Mouse (Mus musculus) common myeloid progenitor, adult 5-6 weeks (primary cell): Measurements from ENCODE around the gene Nsun4. TPM values are rescaled to one million over a fixed set of nuclear protein-coding genes. Genes with fewer than 3 reads are reported as not detected.

Source experiments
- ATAC-seq: replicated peaks from 2 replicates; pipeline ENCODE4 v1.8.0; 2016; ENCODE audit warnings: low read depth, mild to moderate bottlenecking, moderate TSS enrichment, inconsistent platforms; ENCODE audit not compliant: poor library complexity, severe bottlenecking
- total RNA-seq: library from RNA; stranded (forward); fragments of 200-1000, 187-1606 nt; gene quantifications from 2 replicates; pipeline ENCODE4 v1.2.3, GENCODE M21; 2017

Gene Nsun4
- total RNA-seq, 1 experiment from 2014 or later, result 16.4 TPM

- ATAC-seq, result no peak
Observed at GRCm38 (mm10) chr4:116048130-116048920, 5.4 kb downstream of the Nsun4 start.

- no peak for ATAC-seq
Observed at GRCm38 (mm10) chr4:116047681-116048080, 6.0 kb downstream of the Nsun4 start.

- no peak for ATAC-seq
Observed at GRCm38 (mm10) chr4:116046604-116047003, 7.1 kb downstream of the Nsun4 start.

DNA sequence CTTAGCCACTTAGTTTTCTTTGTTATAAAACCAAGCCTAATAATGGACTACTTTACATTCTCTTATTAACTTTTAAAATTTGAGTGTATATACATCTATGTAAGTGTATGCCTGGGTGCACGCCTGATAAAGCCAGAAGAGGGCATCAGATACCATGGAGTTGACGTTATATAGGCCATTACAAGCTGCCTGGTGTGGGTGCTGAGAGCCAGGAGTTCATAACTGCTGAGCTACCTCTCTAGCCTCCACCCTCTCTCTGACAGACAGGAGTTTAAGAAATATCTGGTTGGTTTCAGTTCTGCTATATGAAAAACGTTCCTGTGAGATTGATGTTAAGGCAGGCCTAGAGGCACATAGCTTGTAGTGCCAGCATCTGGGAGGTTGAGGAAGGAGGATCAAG lies 11.5 kb downstream of the Nsun4 start:
- ATAC-seq, result peak; percentile 81

GRCm38 (mm10) chr4:116040466-116040865 lies 13.2 kb downstream of the Nsun4 start:
- ATAC-seq, result no peak

- ATAC-seq, result no peak
Observed at GRCm38 (mm10) chr4:116033374-116033773, 20.3 kb downstream of the Nsun4 start.

GRCm38 (mm10) chr4:116032906-116033305 lies 20.8 kb downstream of the Nsun4 start:
- no peak for ATAC-seq

DNA sequence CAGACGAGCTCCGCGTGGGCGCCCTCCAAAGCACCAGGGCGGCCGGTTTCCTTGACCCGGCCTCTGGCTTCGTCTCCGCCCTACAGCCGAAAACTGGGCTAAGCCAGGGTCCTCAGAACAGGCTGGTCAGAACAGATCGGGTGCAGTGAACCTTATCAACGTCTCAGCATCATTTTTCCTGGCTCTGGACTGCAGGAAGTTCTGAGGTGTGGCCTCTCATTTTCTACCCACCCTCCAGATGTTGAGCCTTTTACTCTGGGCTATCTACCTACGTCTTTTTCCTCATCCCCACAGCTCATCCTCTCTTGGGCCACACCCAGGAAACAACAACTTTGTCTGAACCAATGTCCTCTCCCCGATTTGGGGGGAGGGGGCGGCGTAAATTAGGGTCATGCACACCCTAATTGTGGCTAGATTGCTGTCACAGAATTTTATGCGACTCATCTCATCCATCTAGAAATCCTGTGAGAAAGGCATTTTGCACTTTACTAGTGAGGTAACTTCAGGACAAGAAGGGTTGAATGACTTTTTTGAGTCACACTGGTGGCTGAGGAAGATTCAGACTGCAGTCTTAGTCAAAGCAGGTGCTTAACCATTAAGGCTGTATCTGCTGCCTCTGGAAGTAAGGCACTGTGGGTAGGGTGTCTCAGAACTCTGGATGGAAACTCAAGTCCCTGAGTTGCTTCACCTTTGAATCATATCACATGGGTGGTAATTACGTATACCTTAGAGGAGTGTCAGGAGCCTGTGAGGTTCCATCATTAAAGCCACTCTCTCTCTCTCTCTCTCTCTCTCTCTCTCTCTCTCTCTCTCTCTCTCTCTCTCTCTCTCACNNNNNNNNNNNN lies 35.6 kb downstream of the Nsun4 start, which contains the start of gene Faah:
TSS of gene Faah (minus strand) at position 25 of the 845 bp plus-strand sequence.
- ATAC-seq, result peak; percentile 12; the same call in 1 of the 2 replicates

DNA sequence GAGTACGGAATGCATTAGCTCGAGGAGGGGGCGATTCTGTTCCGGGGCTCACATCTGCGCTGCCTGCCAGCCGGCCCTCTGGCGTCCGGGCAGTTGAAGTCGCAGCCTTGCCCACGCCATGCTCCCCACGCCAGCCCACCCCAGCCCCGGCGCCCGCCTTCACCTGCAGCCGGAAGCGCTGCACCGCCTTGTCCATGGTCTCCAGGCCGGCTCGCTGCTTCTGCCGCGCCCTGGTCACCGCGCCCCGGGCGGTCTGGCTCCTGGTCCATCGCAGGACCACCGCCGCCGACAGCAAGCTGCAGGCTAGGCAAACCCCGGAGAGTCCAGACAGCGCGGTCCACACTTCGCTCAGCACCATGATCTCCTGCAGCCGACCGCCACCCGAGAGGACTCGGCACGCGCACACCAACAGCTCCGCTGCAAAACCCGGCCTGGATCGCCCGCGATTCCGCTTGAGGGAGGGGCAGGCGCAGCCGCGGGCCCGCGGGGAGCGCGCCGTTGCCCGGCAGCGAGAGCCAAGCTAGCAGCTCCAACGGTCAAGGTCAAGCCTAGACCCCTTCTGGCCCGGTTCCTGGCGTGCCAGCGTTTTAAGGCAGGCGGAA lies 36.3 kb downstream of the Nsun4 start:
- ATAC-seq, result peak; percentile 78

DNA sequence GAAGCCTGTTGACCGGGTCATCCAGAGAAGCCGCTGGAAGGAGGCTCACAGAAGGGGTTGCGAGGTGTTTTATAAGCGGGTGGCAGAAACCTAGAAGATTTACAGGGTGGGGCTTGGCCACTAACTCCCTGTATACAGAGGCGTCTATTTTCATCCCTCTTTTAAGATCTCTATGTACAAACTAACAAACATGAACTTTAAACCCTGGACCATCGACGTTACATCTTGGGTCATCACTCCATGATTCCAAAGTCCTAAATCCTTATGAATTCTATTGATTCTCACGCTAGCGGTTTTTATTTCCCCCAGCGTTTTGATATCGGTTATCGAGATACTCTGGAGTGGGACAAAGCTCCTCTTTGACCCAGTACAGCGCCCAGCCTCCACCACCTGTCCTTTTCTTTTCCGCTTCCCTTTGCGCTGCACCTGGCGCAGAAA lies 36.8 kb downstream of the Nsun4 start:
- no peak for ATAC-seq

GRCm38 (mm10) chr4:116016396-116016795 lies 37.3 kb downstream of the Nsun4 start:
- ATAC-seq, result no peak

GRCm38 (mm10) chr4:116015996-116016395 lies 37.7 kb downstream of the Nsun4 start:
- no peak for ATAC-seq

GRCm38 (mm10) chr4:116015502-116015901 lies 38.2 kb downstream of the Nsun4 start:
- no peak for ATAC-seq

- ATAC-seq, result no peak
Observed at GRCm38 (mm10) chr4:116010186-116010585, 43.5 kb downstream of the Nsun4 start.

DNA sequence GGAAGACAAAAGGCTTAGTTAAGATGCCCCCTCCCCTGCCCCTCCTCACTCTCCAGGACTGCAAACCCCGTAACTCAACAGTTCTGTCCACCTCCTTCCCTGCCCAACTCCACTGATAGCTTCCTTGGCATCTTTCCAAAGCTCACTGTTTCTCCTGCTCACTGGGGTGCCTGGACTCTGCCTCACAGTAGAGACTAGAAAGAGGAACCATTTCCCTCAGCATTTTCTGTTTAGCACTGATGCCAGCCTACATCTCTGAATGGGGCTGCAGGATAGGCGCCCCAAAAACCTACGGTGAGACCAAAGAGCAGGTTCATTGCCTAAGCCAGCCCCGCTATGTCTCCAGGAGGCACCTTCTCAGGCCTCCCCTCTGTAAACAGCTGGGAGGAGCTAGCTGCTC lies 52.5 kb downstream of the Nsun4 start:
- ATAC-seq, result peak; percentile 76

DNA sequence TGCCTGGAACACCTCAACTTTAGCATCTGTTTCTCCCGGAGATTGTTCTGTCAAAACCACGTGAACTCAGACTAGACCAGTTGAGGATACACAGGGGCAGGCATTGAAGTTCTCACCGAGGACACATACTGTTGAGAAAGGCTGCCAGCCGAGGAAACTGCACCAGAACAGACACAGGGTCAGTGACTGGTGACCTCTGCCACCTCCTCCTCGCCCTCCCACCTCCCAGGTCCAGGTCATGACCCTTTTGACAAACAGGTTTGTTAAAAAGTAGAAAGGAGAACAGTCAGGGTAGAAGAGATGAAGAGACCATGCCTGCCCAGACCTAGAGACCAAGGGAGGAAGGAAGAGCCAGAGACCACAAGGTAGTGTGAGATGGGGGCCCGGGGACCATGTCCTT lies 53.0 kb downstream of the Nsun4 start:
- no peak for ATAC-seq

GRCm38 (mm10) chr4:115996729-115997128 lies 56.9 kb downstream of the Nsun4 start:
- ATAC-seq, result no peak

GRCm38 (mm10) chr4:115995376-115995730 lies 58.3 kb downstream of the Nsun4 start:
- ATAC-seq, result no peak

GRCm38 (mm10) chr4:115994662-115995375 lies 58.9 kb downstream of the Nsun4 start:
- ATAC-seq, result no peak

- ATAC-seq, result no peak
Observed at GRCm38 (mm10) chr4:115989382-115989781, 64.3 kb downstream of the Nsun4 start.
